Mouse (Mus musculus): ENCODE measurements at regions not wholly inside any gene's neighbourhood (a gene's known extent, or its start where the extent isn't known, plus 50 kb on each side); places are given as distances from the start of the nearest gene placed in this dataset.
A peak's percentile ranks its signal among the peaks of the same experiment; 100 is the strongest.

GRCm38 (mm10) chr16:80728739-80729138 lies 471.8 kb upstream of the Ncam2 start:
- no peak for DNase-seq (ENCODE audit: low spot score in 2 of 2)

- no peak for DNase-seq (ENCODE audit: low spot score in 2 of 2)
Observed at GRCm38 (mm10) chr16:80773261-80773660, 427.2 kb upstream of the Ncam2 start.

GRCm38 (mm10) chr16:80817056-80817455 lies 383.4 kb upstream of the Ncam2 start:
- DNase-seq (ENCODE audit: low spot score in 2 of 2): peak; percentile 1 to 15

- DNase-seq (ENCODE audit: low spot score in 2 of 2): no peak
Observed at GRCm38 (mm10) chr16:80834532-80834931, 366.0 kb upstream of the Ncam2 start.

All from layer of hippocampus, adult 18-20 months (tissue).